Mouse (Mus musculus) liver, embryonic 14.5 days (tissue): ENCODE data around the gene Satb1. TPM values are rescaled to one million over a fixed set of nuclear protein-coding genes. Genes with fewer than 3 reads are reported as not detected.

Experiments
- ATAC-seq: fragments of 200-750 bp; cut with Nextera tagmentation; 2 replicates; pipeline ENCODE4 v1.8.0; 2017; ENCODE audit warnings: moderate number of reproducible peaks, mild to moderate bottlenecking, moderate library complexity; ENCODE audit not compliant: insufficient read depth
- DNase-seq, 3 experiments: peaks; one replicate each; pipeline ENCODE4 v3.0.0-alpha.2; 2012 to 2013; ENCODE audit warnings: low read depth in 3 of 3, low spot score in 3 of 3
- H3K27ac ChIP-seq: fragments of 300-500 bp; sonication (generic); 2 replicates; pipeline ENCODE4 v1.5.1; 2014; ENCODE audit warnings: moderate library complexity, mild to moderate bottlenecking, control low read depth, inconsistent platforms
- H3K27me3 ChIP-seq: fragments of 300-500 bp; sonication (generic); 2 replicates; pipeline ENCODE4 v1.6.1; 2014; ENCODE audit warnings: mild to moderate bottlenecking, low read length, moderate library complexity; ENCODE audit not compliant: control insufficient read depth, insufficient read depth
- H3K36me3 ChIP-seq: fragments of 300-500 bp; sonication (generic); replicated peaks from 2 replicates; pipeline ENCODE4 v1.6.1; 2014; ENCODE audit warnings: low read depth; ENCODE audit not compliant: control insufficient read depth, insufficient read depth
- H3K4me1 ChIP-seq, 2 experiments: fragments of 200-500 bp in 1 of 2; fragments of 300-500 bp in 1 of 2; sonication (generic) in 1 of 2; replicated peaks; 2 replicates each; pipeline ENCODE4 v1.6.1; 2012 to 2014; ENCODE audit warnings: antibody characterized with exemption in 1 of 2, inconsistent platforms in 1 of 2, low read length in 1 of 2; ENCODE audit not compliant: control insufficient read depth in 2 of 2, insufficient read depth in 2 of 2
- H3K4me2 ChIP-seq: fragments of 300-500 bp; sonication (generic); 2 replicates; pipeline ENCODE4 v1.6.1; 2014; ENCODE audit warnings: low read depth, mild to moderate bottlenecking, control low read depth, moderate library complexity
- H3K4me3 ChIP-seq, 2 experiments: fragments of 200-500 bp in 1 of 2; fragments of 300-500 bp in 1 of 2; sonication (generic) in 1 of 2; 2 replicates each; pipeline ENCODE4 v1.5.1; 2012 to 2014; ENCODE audit warnings: low read depth in 2 of 2, low read length in 2 of 2, mild to moderate bottlenecking in 2 of 2, control low read depth in 1 of 2, inconsistent platforms in 1 of 2, moderate library complexity in 1 of 2; ENCODE audit not compliant: insufficient read depth in 1 of 2
- H3K9ac ChIP-seq: fragments of 300-500 bp; sonication (generic); replicated peaks from 2 replicates; pipeline ENCODE4 v1.6.1; 2014; ENCODE audit warnings: mild to moderate bottlenecking, control low read depth, moderate library complexity
- H3K9me3 ChIP-seq: fragments of 300-500 bp; sonication (generic); 2 replicates; pipeline ENCODE4 v1.6.1; 2016; ENCODE audit warnings: low read length, mixed read lengths; ENCODE audit not compliant: control insufficient read depth
- CTCF ChIP-seq: IDR thresholded peaks from 2 replicates; pipeline ENCODE4 v1.5.1; 2016; ENCODE audit warnings: antibody characterized with exemption, low read depth, control low read depth
- EP300 ChIP-seq: IDR thresholded peaks from 2 replicates; pipeline ENCODE4 v1.6.1; 2016; ENCODE audit warnings: antibody characterized with exemption, low read depth
- WGBS: fragments of 180-500 bp; shearing (Covaris S2); extraction: QIAGEN DNeasy Blood & Tissue Kit; methylation state at CpG from one replicate; pipeline ENCODE4 v1.1.7; 2014; ENCODE audit not compliant: insufficient replicate concordance; 5-methylcytosine and 5-hydroxymethylcytosine counted together
- polyA plus RNA-seq, 2 experiments: library from polyadenylated mRNA; depleted of rRNA in 1 of 2; stranded (reverse) in 1 of 2; unstranded in 1 of 2; fragments of >200 nt; fragmentation: Nextera tagmentation in 1 of 2; extraction: Ambion mirVana in 1 of 2; gene quantifications; 2 replicates each; pipeline versions ENCODE4 v1.2.1 to v1.2.3; 2012 to 2014

Gene Satb1
- polyA plus RNA-seq, 2 experiments: 0.74 to 0.96 TPM

- Histone ChIP-seq H3K27ac (no peak overlapping the region), H3K4me3 (peak overlapping the region; percentile 47 to 58), H3K27me3 (peaks cover 28% of the 10 kb centered on the region), H3K4me1 (0 out of 4 replicates have a peak, but pooled peaks cover 0 to 3% of the 10 kb centered on the region in 2 experiments), H3K4me2 (peak overlapping the region; percentile 72), H3K9me3 (no peaks in the 10 kb centered on the region), H3K36me3 (no peaks in the 10 kb centered on the region), H3K9ac (no peak overlapping the region)
- DNase-seq: no peak
- no peak for TF ChIP-seq EP300
- TF ChIP-seq CTCF: no peak
- no peak for ATAC-seq
- 0% methylated on average over 35 of the region's 48 CpGs for WGBS
These were observed 20.7 kb downstream of the Satb1 start for GRCm38 (mm10) chr17:51812261-51812941.

GRCm38 (mm10) chr17:51811911-51812260, 21.2 kb downstream of the Satb1 start:
- H3K4me3 ChIP-seq: peak overlapping the region; percentile 47 to 58
- peak overlapping the region; percentile 72 for H3K4me2 ChIP-seq
- no peak overlapping the region for H3K9ac ChIP-seq
- no peak for DNase-seq
- ATAC-seq: no peak
- H3K27me3 ChIP-seq: peaks cover 28% of the 10 kb centered on the region
- H3K9me3 ChIP-seq: no peaks in the 10 kb centered on the region
- 0 out of 4 replicates have a peak, but pooled peaks cover 0 to 3% of the 10 kb centered on the region in 2 experiments for H3K4me1 ChIP-seq
- H3K36me3 ChIP-seq: no peaks in the 10 kb centered on the region
- TF ChIP-seq CTCF (no peak), EP300 (no peak)
- no peak overlapping the region for H3K27ac ChIP-seq
- 0% methylated on average over 11 of the region's 11 CpGs for WGBS

GRCm38 (mm10) chr17:51811086-51811868, 21.8 kb downstream of the Satb1 start:
- 5% methylated on average over 8 of the region's 8 CpGs for WGBS

GRCm38 (mm10) chr17:51807429-51807828, 25.7 kb downstream of the Satb1 start:
- Histone ChIP-seq H3K4me1 (no peaks in the 10 kb centered on the region), H3K27me3 (peaks cover 10% of the 10 kb centered on the region), H3K4me2 (no peak overlapping the region), H3K4me3 (no peak overlapping the region), H3K9ac (no peak overlapping the region), H3K9me3 (no peaks in the 10 kb centered on the region), H3K36me3 (no peaks in the 10 kb centered on the region), H3K27ac (no peak overlapping the region)
- DNase-seq (no peak), ATAC-seq (no peak)
- WGBS: 69% methylated on average over 5 of the region's 5 CpGs
- TF ChIP-seq EP300 (no peak), CTCF (no peak)

More at GRCm38 (mm10) chr17:51811086-51811868, 21.8 kb downstream of the Satb1 start:
- DNase-seq (no peak), ATAC-seq (no peak)
- Histone ChIP-seq H3K36me3 (no peaks in the 10 kb centered on the region), H3K27me3 (peaks cover 28% of the 10 kb centered on the region), H3K4me2 (peak overlapping the region; percentile 72), H3K4me3 (peak overlapping the region in 1 of 2 experiments; percentile 58; a peak in 1 of 4 replicates), H3K9ac (no peak overlapping the region), H3K9me3 (no peaks in the 10 kb centered on the region), H3K4me1 (0 out of 4 replicates have a peak, but pooled peaks cover 0 to 3% of the 10 kb centered on the region in 2 experiments), H3K27ac (no peak overlapping the region)
- no peak for TF ChIP-seq CTCF
- no peak for TF ChIP-seq EP300
